Mouse (Mus musculus): ENCODE data around the gene Bpifb6. TPM values are rescaled to one million over a fixed set of nuclear protein-coding genes. Genes with fewer than 3 reads are reported as not detected.
A peak's percentile ranks its signal among the peaks of the same experiment; 100 is the strongest.

The Bpifb6 gene
- polyA plus RNA-seq, 1 experiment from 2014 or later: not detected

DNA sequence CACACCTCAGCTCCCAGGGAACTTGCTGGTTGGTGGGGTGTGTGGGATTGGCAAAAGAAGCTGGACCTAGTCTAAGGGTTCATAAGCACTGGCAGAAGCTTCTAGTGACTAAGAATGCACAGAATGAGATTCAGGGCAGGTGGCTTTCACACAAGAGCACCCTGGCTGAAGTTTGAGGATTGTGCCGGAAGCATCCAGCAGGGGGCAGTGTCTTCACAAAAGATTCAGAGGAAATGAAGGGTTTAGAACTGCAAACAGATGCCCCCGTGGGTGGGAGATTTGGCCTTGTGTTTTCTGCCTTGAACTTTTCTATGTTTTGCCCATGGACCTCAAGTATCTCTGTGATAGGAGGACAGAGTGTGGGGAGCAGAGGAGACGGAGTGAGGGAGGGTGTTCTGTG lies 43.3 kb downstream of the Bpifb6 start:
- no peak for ATAC-seq (ENCODE audit: low FRiP score, low TSS enrichment)
- H3K9ac ChIP-seq (replicated peaks; ENCODE audit: low read length): no peak overlapping the region
- no peaks in the 10 kb centered on the region for H3K9me3 ChIP-seq (ENCODE audit: low read length)
- H3K36me3 ChIP-seq (ENCODE audit: insufficient read depth, low read length): no peaks in the 10 kb centered on the region
- H3K27me3 ChIP-seq (ENCODE audit: insufficient read depth, low read length): no peaks in the 10 kb centered on the region
- WGBS: 31% methylated on average over 3 of the region's 3 CpGs
- no peaks in the 10 kb centered on the region for H3K4me1 ChIP-seq (ENCODE audit: insufficient read depth, low read length)
- H3K27ac ChIP-seq (ENCODE audit: low read length): no peak overlapping the region
- H3K4me2 ChIP-seq (replicated peaks; ENCODE audit: low read depth, low read length): no peak overlapping the region
- no peak overlapping the region for H3K4me3 ChIP-seq (ENCODE audit: low read length)

DNA sequence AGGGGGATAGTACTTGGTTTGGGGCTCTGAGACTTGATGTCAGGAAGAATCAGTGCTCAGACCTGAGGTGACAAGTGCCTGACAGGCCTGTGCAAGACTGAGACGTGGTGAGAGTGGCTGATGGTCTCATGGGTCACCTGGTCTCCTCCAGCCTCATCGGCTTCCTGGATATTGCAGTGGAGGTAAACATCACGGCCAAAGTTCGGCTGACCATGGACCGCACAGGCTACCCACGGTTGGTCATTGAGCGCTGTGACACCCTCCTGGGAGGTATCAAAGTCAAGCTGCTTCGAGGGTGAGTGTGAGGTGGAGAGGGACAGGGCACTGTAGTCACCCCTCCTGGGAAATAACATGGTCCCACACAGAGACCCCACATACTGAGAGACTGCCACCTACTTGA lies 44.4 kb downstream of the Bpifb6 start:
- H3K36me3 ChIP-seq (ENCODE audit: insufficient read depth, low read length): no peaks in the 10 kb centered on the region
- H3K9me3 ChIP-seq (ENCODE audit: low read length): no peaks in the 10 kb centered on the region
- no peaks in the 10 kb centered on the region for H3K27me3 ChIP-seq (ENCODE audit: insufficient read depth, low read length)
- H3K4me1 ChIP-seq (ENCODE audit: insufficient read depth, low read length): no peaks in the 10 kb centered on the region
- WGBS: 76% methylated on average over 8 of the region's 8 CpGs
- no peak overlapping the region for H3K9ac ChIP-seq (replicated peaks; ENCODE audit: low read length)
- H3K27ac ChIP-seq (ENCODE audit: low read length): no peak overlapping the region
- H3K4me2 ChIP-seq (replicated peaks; ENCODE audit: low read depth, low read length): no peak overlapping the region
- no peak for ATAC-seq (ENCODE audit: low FRiP score, low TSS enrichment)
- no peak overlapping the region for H3K4me3 ChIP-seq (ENCODE audit: low read length)

DNA sequence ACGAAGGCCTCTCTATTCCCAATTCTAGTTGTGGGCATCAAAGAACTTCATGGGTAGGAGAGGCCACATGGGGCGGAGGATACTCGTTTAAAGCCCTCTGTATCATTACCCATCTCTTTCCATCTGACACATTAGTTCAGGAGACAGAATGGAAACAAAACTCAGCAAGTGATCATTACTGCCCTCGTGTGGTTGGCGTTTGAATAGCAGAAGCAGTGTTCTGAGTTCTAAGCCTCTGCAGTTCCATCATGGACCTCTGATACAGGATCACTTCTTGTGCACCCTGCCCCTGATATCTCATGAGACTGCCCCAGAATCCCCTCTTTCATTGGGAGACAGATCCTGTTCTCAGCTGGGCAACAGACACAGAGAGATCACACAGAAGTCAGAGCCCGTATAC lies 52.7 kb downstream of the Bpifb6 start:
- Histone ChIP-seq H3K36me3 (ENCODE audit: insufficient read depth, low read length) (no peaks in the 10 kb centered on the region), H3K4me1 (ENCODE audit: insufficient read depth, low read length) (no peaks in the 10 kb centered on the region), H3K27ac (ENCODE audit: low read length) (no peak overlapping the region)

DNA sequence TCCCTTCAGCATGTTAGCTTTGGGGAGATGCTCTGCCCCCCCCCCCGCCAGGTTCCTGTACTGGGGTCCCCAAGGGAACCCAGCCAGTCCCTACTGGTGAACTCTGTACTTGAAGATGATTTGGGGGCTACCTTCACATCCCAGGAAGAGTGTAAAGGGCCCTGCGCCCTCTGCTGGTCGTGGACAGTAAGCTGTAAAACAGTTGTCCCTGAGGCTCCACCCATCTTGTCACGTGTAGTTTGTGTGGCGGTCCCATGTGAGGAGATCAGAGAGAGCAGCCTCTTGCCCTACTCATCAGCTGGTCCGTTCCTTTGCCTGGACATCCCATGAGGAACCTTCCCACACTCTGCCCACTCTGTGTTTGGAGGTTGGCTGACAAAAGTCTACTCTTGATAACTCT lies 53.6 kb downstream of the Bpifb6 start:
- H3K4me3 ChIP-seq (ENCODE audit: low read length): no peak overlapping the region
- no peaks in the 10 kb centered on the region for H3K9me3 ChIP-seq (ENCODE audit: low read length)
- peak overlapping the region; percentile 38 for H3K4me2 ChIP-seq (replicated peaks; ENCODE audit: low read depth, low read length)
- H3K27me3 ChIP-seq (ENCODE audit: insufficient read depth, low read length): no peaks in the 10 kb centered on the region
- no peaks in the 10 kb centered on the region for H3K36me3 ChIP-seq (ENCODE audit: insufficient read depth, low read length)
- WGBS: 7% methylated on average over 6 of the region's 6 CpGs
- H3K9ac ChIP-seq (replicated peaks; ENCODE audit: low read length): no peak overlapping the region
- H3K4me1 ChIP-seq (ENCODE audit: insufficient read depth, low read length): no peaks in the 10 kb centered on the region
- H3K27ac ChIP-seq (ENCODE audit: low read length): no peak overlapping the region
- ATAC-seq (ENCODE audit: low FRiP score, low TSS enrichment): no peak

More for the DNA sequence above, 52.7 kb downstream of the Bpifb6 start:
- Histone ChIP-seq H3K27me3 (ENCODE audit: insufficient read depth, low read length) (no peaks in the 10 kb centered on the region), H3K9me3 (ENCODE audit: low read length) (no peaks in the 10 kb centered on the region), H3K4me3 (ENCODE audit: low read length) (no peak overlapping the region), H3K4me2 (replicated peaks; ENCODE audit: low read depth, low read length) (no peak overlapping the region), H3K9ac (replicated peaks; ENCODE audit: low read length) (no peak overlapping the region)
- 26% methylated on average over 6 of the region's 6 CpGs for WGBS
- no peak for ATAC-seq (ENCODE audit: low FRiP score, low TSS enrichment)

Other genes with a start within 250 kb of the Bpifb6 start
- gene Dnmt3c, start 203.7 kb upstream of the Bpifb6 start, polyA plus RNA-seq (2015; fragmentation: Nextera tagmentation; extraction: Ambion mirVana): not detected in 2 replicates
- gene Mapre1, start 159.1 kb upstream of the Bpifb6 start, polyA plus RNA-seq (2015; fragmentation: Nextera tagmentation; extraction: Ambion mirVana): 226 and 228 TPM in 2 replicates
- gene Efcab8, start 120.5 kb upstream of the Bpifb6 start, polyA plus RNA-seq (2015; fragmentation: Nextera tagmentation; extraction: Ambion mirVana): 0.09 TPM in 1 of 2 replicates, not detected in the other
- gene Sun5, start 29.3 kb upstream of the Bpifb6 start, polyA plus RNA-seq (2015; fragmentation: Nextera tagmentation; extraction: Ambion mirVana): not detected in 2 replicates
- gene Bpifb2, start 25.3 kb upstream of the Bpifb6 start, polyA plus RNA-seq (2015; fragmentation: Nextera tagmentation; extraction: Ambion mirVana): not detected in 2 replicates
- gene Bpifb3, start 17.8 kb downstream of the Bpifb6 start, polyA plus RNA-seq (2015; fragmentation: Nextera tagmentation; extraction: Ambion mirVana): not detected in 2 replicates
- gene Bpifb4, start 37.8 kb downstream of the Bpifb6 start, polyA plus RNA-seq (2015; fragmentation: Nextera tagmentation; extraction: Ambion mirVana): not detected in 2 replicates
- gene Bpifa6, start 74.6 kb downstream of the Bpifb6 start, polyA plus RNA-seq (2015; fragmentation: Nextera tagmentation; extraction: Ambion mirVana): not detected in 2 replicates
- not detected in 2 replicates for gene Bpifa2, start 107.9 kb downstream of the Bpifb6 start, polyA plus RNA-seq (2015; fragmentation: Nextera tagmentation; extraction: Ambion mirVana)
- gene Bpifa3, start 229.9 kb downstream of the Bpifb6 start, polyA plus RNA-seq (2015; fragmentation: Nextera tagmentation; extraction: Ambion mirVana): not detected in 2 replicates
- 0.29 TPM in 1 of 2 replicates, not detected in the other for gene Bpifa1, start 242.5 kb downstream of the Bpifb6 start, polyA plus RNA-seq (2015; fragmentation: Nextera tagmentation; extraction: Ambion mirVana)

All from kidney, embryonic 16.5 days (tissue).